Mouse (Mus musculus) urinary bladder, postnatal 36 days (tissue): ENCODE measurements around the gene Alpk1.

Experiments
- DNase-seq, 2 experiments: peaks; one replicate each; pipeline ENCODE4 v3.0.0; 2022; ENCODE audit warnings: low spot score in 2 of 2, mixed read lengths in 1 of 2

The Alpk1 gene

GRCm38 (mm10) chr3:127694802-127695771 lies 85.2 kb downstream of the Alpk1 start:
- no peak for DNase-seq

- no peak for DNase-seq
Measured at GRCm38 (mm10) chr3:127691230-127691629, 89.1 kb downstream of the Alpk1 start.

GRCm38 (mm10) chr3:127679703-127680102 lies 100.6 kb downstream of the Alpk1 start:
- no peak for DNase-seq

- no peak for DNase-seq
Measured at GRCm38 (mm10) chr3:127661646-127662531, 118.4 kb downstream of the Alpk1 start.

- DNase-seq = no peak
Measured at GRCm38 (mm10) chr3:127660712-127661111, 119.6 kb downstream of the Alpk1 start.

- DNase-seq = no peak
Measured at GRCm38 (mm10) chr3:127651742-127652653, 128.3 kb downstream of the Alpk1 start.

- DNase-seq = no peak
Measured at GRCm38 (mm10) chr3:127646156-127646825, 134.0 kb downstream of the Alpk1 start.

GRCm38 (mm10) chr3:127642211-127642610 lies 138.1 kb downstream of the Alpk1 start:
- no peak for DNase-seq

- no peak for DNase-seq
Measured at GRCm38 (mm10) chr3:127640762-127641700, 139.3 kb downstream of the Alpk1 start.

- no peak for DNase-seq
Measured at GRCm38 (mm10) chr3:127639875-127640761, 140.2 kb downstream of the Alpk1 start.

GRCm38 (mm10) chr3:127634984-127635349 lies 145.4 kb downstream of the Alpk1 start:
- no peak for DNase-seq

GRCm38 (mm10) chr3:127634101-127634983 lies 146.0 kb downstream of the Alpk1 start:
- peak; percentile 53 to 63 for DNase-seq

- DNase-seq = no peak
Measured at GRCm38 (mm10) chr3:127633080-127634032, 147.0 kb downstream of the Alpk1 start, which contains the start of gene Neurog2. TSS of gene Neurog2 (plus strand) at chr3:127633135.

GRCm38 (mm10) chr3:127632531-127632930 lies 147.8 kb downstream of the Alpk1 start:
- DNase-seq = no peak

GRCm38 (mm10) chr3:127631582-127631981 lies 148.7 kb downstream of the Alpk1 start:
- no peak for DNase-seq

- no peak for DNase-seq
Measured at GRCm38 (mm10) chr3:127630735-127631372, 149.5 kb downstream of the Alpk1 start.
